In genomic region chr7:143822375-143823265, GRCm38 (mm10) we compare ENCODE assay signal across 1 mouse cellular context.
TF ChIP-seq lines count a peak whose summit lies in the region.

Gene Nadsyn1 (minus strand): TSS chr7:143822849.
Gene Dhcr7 (plus strand): TSS chr7:143823145.

TF ChIP-seq in CH12.LX, 34 proteins besides CTCF, POLR2A, EP300 and RAD21 (continued from another document):
- peak; percentile 63; the same call in 1 of the 2 replicates for TF ChIP-seq CHD1 (IDR thresholded peaks at IDR 0.05; ENCODE audit: low read depth, low read length)
- TF ChIP-seq IRF4 (IDR thresholded peaks at IDR 0.05; ENCODE audit: low read depth, low read length): 0 out of 2 replicates have a peak, but pooled peaks have one; percentile 2
- peak; percentile 39; the same call in 1 of the 2 replicates for TF ChIP-seq MYC (IDR thresholded peaks at IDR 0.05; ENCODE audit: low read depth, low read length)
- peak; percentile 72; the same call in 1 of the 2 replicates for TF ChIP-seq MXI1 (IDR thresholded peaks at IDR 0.05; ENCODE audit: low read depth, low read length)
- peak; percentile 56; the same call in 1 of the 2 replicates for TF ChIP-seq HCFC1 (IDR thresholded peaks at IDR 0.05; ENCODE audit: low read depth, low read length)
- TF ChIP-seq NRF1 (IDR thresholded peaks at IDR 0.05; ENCODE audit: low read depth, low read length): peak; percentile 89
- TF ChIP-seq ZC3H11A (IDR thresholded peaks at IDR 0.05; ENCODE audit: low read depth, low read length): no peak
- TF ChIP-seq E2F4 (IDR thresholded peaks at IDR 0.05; ENCODE audit: insufficient replicate concordance, low read depth, low read length): 0 out of 2 replicates have a peak, but pooled peaks have one; percentile 67
- TF ChIP-seq MAX (IDR thresholded peaks at IDR 0.05; ENCODE audit: low read length): peak; percentile 86
- peak; percentile 100 for TF ChIP-seq ELF1 (IDR thresholded peaks at IDR 0.05; ENCODE audit: low read depth, low read length)
- no peak for TF ChIP-seq ZKSCAN1 (IDR thresholded peaks at IDR 0.05; ENCODE audit: borderline replicate concordance, low read depth, low read length)
- TF ChIP-seq TBP (conservative IDR thresholded peaks at IDR 0.05; ENCODE audit: low read depth, low read length): peak; percentile 53; the same call in 1 of the 2 replicates
- TF ChIP-seq POLR2AphosphoS2 (IDR thresholded peaks at IDR 0.05; ENCODE audit: low read depth, low read length): peak; percentile 67; the same call in 1 of the 2 replicates
- TF ChIP-seq RCOR1 (conservative IDR thresholded peaks at IDR 0.05; ENCODE audit: low read depth, low read length): 0 out of 2 replicates have a peak, but pooled peaks have one; percentile 14
- no peak for TF ChIP-seq USF1 (IDR thresholded peaks at IDR 0.05; ENCODE audit: low read depth, low read length)
- no peak for TF ChIP-seq UBTF (IDR thresholded peaks at IDR 0.05; ENCODE audit: low read depth, low read length)
TF ChIP-seq in CH12.LX: peak in this region for 17.
